Mouse (Mus musculus): Measurements from ENCODE around the gene Syngr1.
A peak's percentile ranks its signal among the peaks of the same experiment; 100 is the strongest.

The Syngr1 gene

DNA sequence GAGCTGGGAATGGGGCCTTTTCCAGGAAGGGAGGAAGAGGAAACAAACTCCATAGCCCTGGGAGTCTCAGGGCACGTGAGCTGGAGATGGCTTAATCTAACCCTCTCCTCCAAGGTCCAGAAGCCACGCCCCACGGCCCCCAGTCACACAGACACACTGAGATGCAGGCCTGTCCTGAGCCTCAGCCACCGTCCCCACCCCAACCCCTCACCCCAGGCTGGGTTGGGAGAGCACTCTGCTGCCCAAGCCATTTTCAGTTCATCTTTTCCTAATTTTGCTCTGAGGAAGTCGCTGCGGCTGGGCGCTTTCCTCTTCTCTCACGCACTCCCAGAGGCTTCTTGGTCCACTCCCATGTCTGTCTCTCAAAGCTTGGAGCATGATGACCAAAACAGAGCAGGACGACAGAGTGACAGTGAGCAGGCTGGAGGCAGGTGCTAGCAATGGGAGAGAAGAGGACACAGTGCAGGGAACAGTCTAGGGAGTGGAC lies 19.1 kb upstream of the Syngr1 start:
- peak; percentile 29 to 45 for DNase-seq

GRCm38 (mm10) chr15:80072579-80073255 lies 18.4 kb upstream of the Syngr1 start:
- DNase-seq, result no peak

GRCm38 (mm10) chr15:80073256-80073621 lies 17.9 kb upstream of the Syngr1 start:
- no peak for DNase-seq

DNA sequence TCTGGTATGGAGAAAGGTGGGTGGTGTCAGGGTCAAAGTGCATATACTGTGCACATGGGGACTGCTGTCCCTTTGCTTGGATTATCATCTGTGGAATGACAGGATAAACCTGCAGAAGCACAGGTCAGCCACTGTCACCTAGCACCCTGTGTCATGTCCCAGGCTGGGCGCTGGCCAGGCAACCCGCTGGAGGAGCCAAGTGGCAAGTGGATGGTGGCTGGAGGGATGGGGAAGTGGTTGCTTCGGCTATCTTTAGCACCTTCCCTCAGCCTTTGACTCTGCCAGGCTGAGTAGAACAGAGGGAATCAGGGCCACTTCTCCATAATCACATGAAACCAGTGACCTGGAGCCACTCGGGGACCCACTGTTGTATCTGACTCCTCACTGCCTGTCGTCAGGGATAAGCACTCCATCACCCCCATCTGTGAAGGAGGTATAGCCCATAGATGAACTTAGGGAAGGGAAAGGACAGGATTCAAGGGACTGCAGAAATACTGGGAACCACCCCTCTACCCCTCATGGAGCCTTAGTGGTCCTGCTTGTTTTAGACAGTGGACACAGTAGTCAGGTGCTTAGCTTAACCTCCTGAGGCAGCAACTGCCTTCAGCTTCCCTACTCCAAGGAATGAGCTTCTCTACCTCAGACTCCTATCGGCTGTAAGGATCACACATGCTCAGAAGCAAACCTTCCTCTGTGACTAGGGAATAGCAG lies 16.3 kb upstream of the Syngr1 start:
- no peak for DNase-seq

GRCm38 (mm10) chr15:80075374-80075694 lies 15.8 kb upstream of the Syngr1 start:
- DNase-seq, result no peak

GRCm38 (mm10) chr15:80075733-80076337 lies 15.3 kb upstream of the Syngr1 start:
- DNase-seq, result no peak

DNA sequence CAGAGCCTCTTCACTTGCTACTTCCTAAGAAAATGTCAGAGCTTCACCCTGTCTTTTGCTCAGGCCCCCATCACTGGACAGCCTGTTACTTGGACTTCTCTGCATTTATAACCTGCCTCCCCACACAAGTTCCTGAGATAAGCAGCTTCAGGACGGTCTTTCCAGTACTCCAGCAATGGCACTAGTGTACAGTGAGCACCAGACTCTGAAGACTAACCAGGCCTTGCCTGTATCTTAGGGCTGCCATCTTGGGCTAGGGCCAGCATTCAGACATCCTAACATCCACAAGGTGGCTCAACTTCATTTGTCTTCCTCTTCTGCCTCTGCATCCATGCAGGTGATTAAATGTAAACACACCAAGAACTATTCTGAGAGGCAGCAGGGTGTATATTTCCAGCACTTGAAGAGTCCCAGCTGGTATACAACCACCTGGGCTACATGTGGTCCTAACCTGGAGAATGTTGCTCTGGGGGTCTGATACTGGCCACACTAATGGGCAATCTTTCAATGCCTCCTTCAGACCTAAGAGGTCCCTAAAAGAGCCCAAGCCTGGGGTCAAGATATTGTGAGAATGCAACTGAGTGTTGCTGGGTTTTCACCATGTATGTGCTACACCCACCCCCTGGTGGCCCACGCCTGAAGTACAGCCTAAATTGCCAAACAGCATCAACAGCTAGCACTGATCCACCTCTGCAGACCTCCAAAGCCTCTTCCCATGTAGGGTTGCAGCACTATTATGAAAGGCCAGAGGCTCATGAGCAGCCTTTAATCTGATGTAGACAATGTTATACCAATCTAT lies 14.6 kb upstream of the Syngr1 start:
- DNase-seq, result peak; percentile 61 to 67

- no peak for DNase-seq
Measured at GRCm38 (mm10) chr15:80078058-80078814, 12.9 kb upstream of the Syngr1 start.

- DNase-seq, result no peak
Measured at GRCm38 (mm10) chr15:80079129-80079668, 11.9 kb upstream of the Syngr1 start.

DNA sequence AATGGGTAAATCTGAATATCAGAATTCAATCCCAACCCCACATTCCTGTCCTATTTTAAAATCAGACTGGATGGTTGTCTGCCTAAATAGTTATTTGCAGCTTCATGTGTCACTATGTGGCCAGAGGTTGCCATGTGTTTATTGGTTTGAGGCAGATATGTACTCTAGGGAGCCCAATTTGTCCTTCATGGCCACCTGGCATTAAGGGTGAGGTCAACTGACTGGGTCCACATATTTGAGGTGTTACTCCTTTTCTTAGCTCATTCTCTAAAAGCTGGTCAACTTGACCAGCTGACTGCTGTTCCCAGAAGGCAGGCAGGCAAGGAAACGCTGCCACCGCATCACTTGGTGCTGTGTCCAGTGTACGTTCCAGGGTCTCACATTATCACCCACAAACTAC lies 11.2 kb upstream of the Syngr1 start:
- DNase-seq, result no peak

DNA sequence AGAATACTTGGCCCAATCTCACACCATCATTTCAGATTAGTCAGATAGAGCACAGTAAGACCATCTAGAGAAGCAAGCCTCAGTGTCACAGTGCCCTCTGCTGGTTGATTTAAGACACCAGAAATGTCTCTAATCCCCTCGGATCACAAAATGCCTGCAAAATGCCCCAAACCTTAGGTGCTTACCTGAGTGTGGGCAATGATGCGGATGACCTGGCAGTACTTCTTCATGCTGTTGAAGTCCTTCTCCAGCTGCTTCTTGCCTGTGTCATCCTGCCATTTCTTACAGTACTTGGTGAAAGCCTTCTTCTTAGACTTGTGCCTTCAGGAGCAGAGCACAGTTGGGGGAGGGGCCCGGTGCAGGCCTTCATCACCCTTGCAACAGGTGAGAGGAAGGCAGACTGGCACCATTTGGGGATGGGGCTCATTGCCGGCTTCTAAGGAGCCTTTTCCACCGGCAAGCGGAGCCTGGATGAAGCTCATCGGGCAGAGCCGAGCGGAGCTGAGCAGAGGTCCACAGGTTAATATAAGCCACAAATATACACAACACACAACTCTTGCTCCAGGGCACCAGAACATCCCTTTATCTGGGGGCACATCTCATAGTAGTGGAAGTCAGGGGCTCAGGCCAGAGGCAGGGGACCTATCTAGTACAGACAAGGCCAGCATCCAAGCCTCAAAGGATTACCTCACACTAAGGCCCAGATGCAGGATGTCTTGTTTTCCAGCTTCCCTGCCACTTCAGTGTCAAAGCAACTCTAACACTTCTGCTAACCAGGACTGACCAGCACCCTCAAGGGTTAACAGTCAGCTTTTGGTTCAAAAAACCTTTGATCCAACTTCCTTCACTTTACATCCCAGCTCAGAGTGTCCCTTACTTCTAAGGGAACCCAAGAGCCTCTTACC lies 10.2 kb upstream of the Syngr1 start:
- DNase-seq, result no peak

DNA sequence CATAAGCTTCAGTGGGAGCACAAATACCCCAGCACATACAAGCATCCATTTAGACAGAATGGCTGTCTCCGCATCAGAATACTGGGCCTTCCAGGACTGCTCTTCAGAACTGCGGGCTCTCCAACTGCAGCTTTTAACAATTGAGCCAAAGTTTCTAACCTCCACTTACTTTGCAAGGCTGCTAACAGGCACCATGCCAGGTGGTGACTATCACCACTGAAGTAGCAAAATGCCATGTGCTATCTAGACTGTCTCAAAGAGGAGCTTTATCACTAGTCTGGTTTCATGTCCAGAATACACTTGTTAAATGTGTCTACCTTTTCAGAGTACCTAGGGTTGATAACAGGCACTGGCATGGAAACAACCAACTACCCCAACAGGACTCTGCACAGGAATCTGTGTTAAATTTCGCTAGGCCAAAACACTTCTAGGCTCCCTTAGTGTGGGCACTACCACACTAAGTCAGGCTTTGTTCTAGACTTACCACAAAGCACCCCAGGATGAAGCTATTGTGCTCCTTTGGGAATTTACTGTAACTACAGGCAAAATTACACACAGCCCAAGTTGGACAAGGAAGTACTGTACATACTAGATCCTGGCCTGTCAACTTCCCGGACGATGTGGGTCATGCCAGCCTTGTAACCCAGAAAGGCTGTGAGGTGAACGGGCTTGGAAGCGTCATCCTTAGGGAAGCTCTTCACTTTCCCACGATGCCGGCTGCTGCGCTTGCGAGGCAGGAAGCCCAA lies 9.2 kb upstream of the Syngr1 start:
- DNase-seq, result no peak

- no peak for DNase-seq
Measured at GRCm38 (mm10) chr15:80082661-80083275, 8.4 kb upstream of the Syngr1 start.

DNA sequence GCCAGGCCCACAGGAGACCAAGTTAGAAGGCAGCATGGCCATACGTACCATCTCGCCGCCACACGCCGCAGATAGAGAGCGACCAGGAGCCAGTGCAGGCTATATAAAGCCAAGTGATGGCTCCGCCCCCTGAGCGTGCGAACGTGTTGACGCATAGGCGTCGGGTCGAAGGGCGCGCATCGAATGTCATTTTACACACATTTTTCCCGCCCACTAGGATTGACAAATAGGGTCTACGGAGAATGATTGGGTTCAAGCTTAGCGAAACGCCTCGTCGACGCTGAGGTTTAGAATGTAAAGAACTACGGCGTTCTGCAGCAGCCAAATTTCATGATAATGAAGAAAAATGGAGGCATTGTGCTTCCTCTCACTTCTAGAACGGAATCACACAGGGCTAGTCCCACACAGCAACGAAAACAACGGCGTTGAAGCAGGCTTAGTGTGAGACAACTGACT lies 7.8 kb upstream of the Syngr1 start:
- peak; percentile 98 for DNase-seq

GRCm38 (mm10) chr15:80083740-80084139 lies 7.4 kb upstream of the Syngr1 start:
- DNase-seq, result no peak

- DNase-seq, result peak in 1 of 2 experiments; percentile 60
Measured at GRCm38 (mm10) chr15:80087406-80088012, 3.6 kb upstream of the Syngr1 start.

GRCm38 (mm10) chr15:80088637-80089036 lies 2.5 kb upstream of the Syngr1 start:
- peak; percentile 86 to 92 for DNase-seq

DNA sequence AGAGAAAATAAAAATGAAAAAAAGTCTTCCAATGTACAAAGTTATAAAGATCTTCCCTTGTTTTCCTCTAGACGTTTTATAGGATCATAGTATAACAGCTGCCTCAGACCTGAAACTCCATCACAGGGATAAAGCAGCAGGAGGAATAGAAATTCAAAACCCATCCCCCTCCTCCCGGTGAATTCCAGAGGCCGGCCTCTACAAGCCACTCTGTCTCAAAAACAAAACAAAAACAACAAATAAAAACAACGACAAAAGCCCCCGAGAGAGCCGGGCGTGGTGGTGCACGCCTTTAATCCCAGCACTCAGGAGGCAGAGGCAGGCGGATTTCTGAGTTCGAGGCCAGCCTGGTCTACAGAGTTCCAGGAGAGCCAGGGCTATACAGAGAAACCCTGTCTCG lies 979 bp upstream of the Syngr1 start:
- DNase-seq, result no peak

- DNase-seq, result no peak
Measured at GRCm38 (mm10) chr15:80090741-80091120, 403 bp upstream of the Syngr1 start.

All from lung, adult 18-20 months (tissue).